Mouse (Mus musculus) lung, embryonic 15.5 days (tissue): ENCODE data around the gene Cnih4. TPM values are rescaled to one million over a fixed set of nuclear protein-coding genes. Genes with fewer than 3 reads are reported as not detected.

Source experiments
- ATAC-seq: fragments of 200-750 bp; cut with Nextera tagmentation; 2 replicates; pipeline ENCODE4 v1.8.0; 2017; ENCODE audit warnings: moderate number of reproducible peaks, borderline replicate concordance; ENCODE audit not compliant: low FRiP score, low TSS enrichment; ENCODE audit errors: extremely low read depth
- H3K27ac ChIP-seq: fragments of 300-500 bp; sonication (generic); 2 replicates; pipeline ENCODE4 v1.5.1; 2015; ENCODE audit warnings: moderate library complexity, mild to moderate bottlenecking, inconsistent platforms
- H3K27me3 ChIP-seq: fragments of 300-500 bp; sonication (generic); 2 replicates; pipeline ENCODE4 v1.6.1; 2015; ENCODE audit warnings: inconsistent platforms
- H3K36me3 ChIP-seq: fragments of 300-500 bp; sonication (generic); 2 replicates; pipeline ENCODE4 v1.6.1; 2015; ENCODE audit warnings: inconsistent platforms
- H3K4me1 ChIP-seq: fragments of 300-500 bp; sonication (generic); 2 replicates; pipeline ENCODE4 v1.6.1; 2015; ENCODE audit warnings: inconsistent platforms
- H3K4me2 ChIP-seq: fragments of 300-500 bp; sonication (generic); 2 replicates; pipeline ENCODE4 v1.6.1; 2015; ENCODE audit warnings: inconsistent platforms, mild to moderate bottlenecking, moderate library complexity
- H3K4me3 ChIP-seq: fragments of 300-500 bp; sonication (generic); 2 replicates; pipeline ENCODE4 v1.5.1; 2015; ENCODE audit warnings: mild to moderate bottlenecking, inconsistent platforms
- H3K9ac ChIP-seq: fragments of 300-500 bp; sonication (generic); 2 replicates; pipeline ENCODE4 v1.6.1; 2015; ENCODE audit warnings: inconsistent platforms
- H3K9me3 ChIP-seq: fragments of 300-500 bp; sonication (generic); 2 replicates; pipeline ENCODE4 v1.6.1; 2016; ENCODE audit warnings: inconsistent platforms
- whole genome bisulfite sequencing: fragments of 180-500 bp; shearing (Covaris S2); methylation state at CpG from one replicate; pipeline ENCODE4 v1.1.7; 2015; 5-methylcytosine and 5-hydroxymethylcytosine counted together
- polyA plus RNA-seq: library from polyadenylated mRNA; unstranded; fragments of >200 nt; fragmentation: Nextera tagmentation; extraction: Ambion mirVana; gene quantifications from 2 replicates; pipeline ENCODE4 v1.2.1, GENCODE M21; 2015

Cnih4 gene
- polyA plus RNA-seq, 1 experiment from 2014 or later = 106 TPM

GRCm38 (mm10) chr1:181150431-181150826 lies 5.9 kb downstream of the Cnih4 start:
- Histone ChIP-seq H3K9me3 (no peaks in the 10 kb centered on the region), H3K36me3 (peaks cover 16% of the 10 kb centered on the region; the same call in 1 of the 2 replicates), H3K9ac (no peak overlapping the region), H3K4me3 (peak overlapping the region; percentile 97; the same call in 1 of the 2 replicates), H3K27ac (no peak overlapping the region), H3K27me3 (no peaks in the 10 kb centered on the region), H3K4me2 (no peak overlapping the region), H3K4me1 (peaks cover 19% of the 10 kb centered on the region)
- no peak for ATAC-seq
- 62% methylated on average over 3 of the region's 3 CpGs for WGBS

- Histone ChIP-seq H3K9ac (peak overlapping the region; percentile 94), H3K27me3 (no peaks in the 10 kb centered on the region), H3K9me3 (no peaks in the 10 kb centered on the region), H3K27ac (peak overlapping the region; percentile 77), H3K4me2 (peak overlapping the region; percentile 76), H3K36me3 (peaks cover 19% of the 10 kb centered on the region; the same call in 1 of the 2 replicates), H3K4me1 (peaks cover 16% of the 10 kb centered on the region; the same call in 1 of the 2 replicates), H3K4me3 (peak overlapping the region; percentile 97)
- peak; percentile 91 for ATAC-seq
- under 1% methylated on average over 58 of the region's 59 CpGs for WGBS
These were observed 6.5 kb downstream of the Cnih4 start for GRCm38 (mm10) chr1:181150827-181151534.

- Histone ChIP-seq H3K9me3 (no peaks in the 10 kb centered on the region), H3K27me3 (no peaks in the 10 kb centered on the region), H3K4me2 (peak overlapping the region; percentile 76), H3K4me1 (peaks cover 16% of the 10 kb centered on the region; the same call in 1 of the 2 replicates), H3K36me3 (peaks cover 19% of the 10 kb centered on the region; the same call in 1 of the 2 replicates), H3K4me3 (peak overlapping the region; percentile 97), H3K27ac (no peak overlapping the region), H3K9ac (peak overlapping the region; percentile 94)
- no peak for ATAC-seq
- 24% methylated on average over 5 of the region's 5 CpGs for WGBS
These were observed 7.0 kb downstream of the Cnih4 start for GRCm38 (mm10) chr1:181151541-181151940.

GRCm38 (mm10) chr1:181167816-181168215 lies 23.3 kb downstream of the Cnih4 start:
- 81% methylated on average over 2 of the region's 2 CpGs for WGBS
- Histone ChIP-seq H3K9ac (no peak overlapping the region), H3K4me1 (no peaks in the 10 kb centered on the region), H3K9me3 (no peaks in the 10 kb centered on the region), H3K27ac (no peak overlapping the region), H3K27me3 (no peaks in the 10 kb centered on the region), H3K4me3 (no peak overlapping the region), H3K4me2 (no peak overlapping the region), H3K36me3 (peaks cover 59% of the 10 kb centered on the region)
- ATAC-seq = no peak

- Histone ChIP-seq H3K4me3 (no peak overlapping the region), H3K9ac (no peak overlapping the region), H3K27ac (no peak overlapping the region), H3K36me3 (peaks cover 55% of the 10 kb centered on the region), H3K4me1 (no peaks in the 10 kb centered on the region), H3K4me2 (no peak overlapping the region), H3K27me3 (no peaks in the 10 kb centered on the region), H3K9me3 (no peaks in the 10 kb centered on the region)
- no peak for ATAC-seq
- 73% methylated on average over 3 of the region's 3 CpGs for WGBS
These were observed 23.9 kb downstream of the Cnih4 start for GRCm38 (mm10) chr1:181168377-181168776.

GRCm38 (mm10) chr1:181170210-181170609 lies 25.7 kb downstream of the Cnih4 start:
- H3K27me3 ChIP-seq = no peaks in the 10 kb centered on the region
- 72% methylated on average over 8 of the region's 8 CpGs for WGBS
- peaks cover 48% of the 10 kb centered on the region for H3K36me3 ChIP-seq
- no peaks in the 10 kb centered on the region for H3K9me3 ChIP-seq
- no peaks in the 10 kb centered on the region for H3K4me1 ChIP-seq
- H3K4me2 ChIP-seq = no peak overlapping the region
- no peak for ATAC-seq
- no peak overlapping the region for H3K9ac ChIP-seq
- no peak overlapping the region for H3K4me3 ChIP-seq
- H3K27ac ChIP-seq = no peak overlapping the region

GRCm38 (mm10) chr1:181188925-181189324 lies 44.4 kb downstream of the Cnih4 start:
- H3K36me3 ChIP-seq = peaks cover 78% of the 10 kb centered on the region

GRCm38 (mm10) chr1:181199446-181199845 lies 55.0 kb downstream of the Cnih4 start:
- H3K27ac ChIP-seq = no peak overlapping the region
- no peak overlapping the region for H3K4me3 ChIP-seq
- H3K4me1 ChIP-seq = no peaks in the 10 kb centered on the region
- ATAC-seq = no peak
- no peaks in the 10 kb centered on the region for H3K27me3 ChIP-seq
- no peaks in the 10 kb centered on the region for H3K9me3 ChIP-seq
- no peak overlapping the region for H3K9ac ChIP-seq
- H3K36me3 ChIP-seq = peaks cover 78% of the 10 kb centered on the region
- no peak overlapping the region for H3K4me2 ChIP-seq
- 83% methylated on average over 4 of the region's 4 CpGs for WGBS

More at GRCm38 (mm10) chr1:181188925-181189324, 44.4 kb downstream of the Cnih4 start:
- 91% methylated on average over 4 of the region's 4 CpGs for WGBS
- H3K27me3 ChIP-seq = no peaks in the 10 kb centered on the region
- ATAC-seq = no peak
- H3K9ac ChIP-seq = no peak overlapping the region
- H3K4me1 ChIP-seq = no peaks in the 10 kb centered on the region
- no peak overlapping the region for H3K4me2 ChIP-seq
- no peak overlapping the region for H3K4me3 ChIP-seq
- H3K9me3 ChIP-seq = no peaks in the 10 kb centered on the region
- no peak overlapping the region for H3K27ac ChIP-seq

- Histone ChIP-seq H3K4me2 (peak overlapping the region; percentile 87), H3K4me1 (peaks cover 21% of the 10 kb centered on the region), H3K36me3 (peaks cover 21% of the 10 kb centered on the region), H3K27ac (0 out of 2 replicates have a peak overlapping the region, but pooled peaks have one; percentile 93), H3K27me3 (no peaks in the 10 kb centered on the region), H3K9me3 (no peaks in the 10 kb centered on the region), H3K4me3 (peak overlapping the region; percentile 98), H3K9ac (peak overlapping the region; percentile 93)
- ATAC-seq = no peak
- 7% methylated on average over 4 of the region's 4 CpGs for WGBS
These were observed 65.7 kb downstream of the Cnih4 start for GRCm38 (mm10) chr1:181210147-181210546.

GRCm38 (mm10) chr1:181210601-181211402 lies 66.3 kb downstream of the Cnih4 start:
- peaks cover 18% of the 10 kb centered on the region for H3K36me3 ChIP-seq
- H3K9ac ChIP-seq = peak overlapping the region; percentile 93
- 2% methylated on average over 50 of the region's 56 CpGs for WGBS
- peak; percentile 36 for ATAC-seq
- no peaks in the 10 kb centered on the region for H3K9me3 ChIP-seq
- H3K4me1 ChIP-seq = peaks cover 21% of the 10 kb centered on the region
- peak overlapping the region; percentile 98 for H3K4me3 ChIP-seq
- H3K27ac ChIP-seq = peak overlapping the region; percentile 93
- peak overlapping the region; percentile 87 for H3K4me2 ChIP-seq
- no peaks in the 10 kb centered on the region for H3K27me3 ChIP-seq

- ATAC-seq = peak; percentile 60
- peak overlapping the region; percentile 93 for H3K9ac ChIP-seq
- H3K9me3 ChIP-seq = no peaks in the 10 kb centered on the region
- H3K27me3 ChIP-seq = no peaks in the 10 kb centered on the region
- H3K4me2 ChIP-seq = peak overlapping the region; percentile 87
- peak overlapping the region; percentile 98 for H3K4me3 ChIP-seq
- H3K27ac ChIP-seq = peak overlapping the region; percentile 93
- H3K4me1 ChIP-seq = peaks cover 21% of the 10 kb centered on the region
- 0% methylated on average over 11 of the region's 72 CpGs for WGBS
- peaks cover 14% of the 10 kb centered on the region for H3K36me3 ChIP-seq
These were observed 67.0 kb downstream of the Cnih4 start for GRCm38 (mm10) chr1:181211403-181211919.
